Mouse (Mus musculus): ENCODE data around the gene Nid2. TPM values are rescaled to one million over a fixed set of nuclear protein-coding genes. Genes with fewer than 3 reads are reported as not detected.

Gene Nid2
- polyA plus RNA-seq, 1 experiment = 10.5 TPM

GRCm38 (mm10) chr14:19769441-19770200 lies 18.6 kb downstream of the Nid2 start:
- no peaks in the 10 kb centered on the region for H3K27me3 ChIP-seq (ENCODE audit: control insufficient read depth, insufficient read depth, low read length)
- 0 out of 2 replicates have a peak, but pooled peaks cover 2% of the 10 kb centered on the region for H3K4me1 ChIP-seq (ENCODE audit: control insufficient read depth, insufficient read depth, insufficient read length, low read length)
- H3K4me3 ChIP-seq (ENCODE audit: low read depth, low read length) = no peak overlapping the region
- peaks cover 6% of the 10 kb centered on the region; the same call in 1 of the 2 replicates for H3K36me3 ChIP-seq (ENCODE audit: control insufficient read depth, insufficient read depth, low read length)
- no peak for TF ChIP-seq CTCF (IDR thresholded peaks at IDR 0.05; ENCODE audit: extremely low read depth, insufficient read length, insufficient replicate concordance, low read depth, low read length)
- no peak for TF ChIP-seq POLR2A (IDR thresholded peaks at IDR 0.05; ENCODE audit: low read depth, low read length)
- no peak overlapping the region for H3K27ac ChIP-seq (ENCODE audit: insufficient read depth, low read depth, low read length)
- 77% methylated on average over 6 of the region's 6 CpGs for WGBS

- H3K36me3 ChIP-seq (ENCODE audit: control insufficient read depth, insufficient read depth, low read length) = peaks cover 2% of the 10 kb centered on the region; the same call in 1 of the 2 replicates
- H3K27me3 ChIP-seq (ENCODE audit: control insufficient read depth, insufficient read depth, low read length) = no peaks in the 10 kb centered on the region
- no peak overlapping the region for H3K27ac ChIP-seq (ENCODE audit: insufficient read depth, low read depth, low read length)
- H3K4me1 ChIP-seq (ENCODE audit: control insufficient read depth, insufficient read depth, insufficient read length, low read length) = peaks cover 6% of the 10 kb centered on the region; the same call in 1 of the 2 replicates
- WGBS = 75% methylated on average over 7 of the region's 7 CpGs
- H3K4me3 ChIP-seq (ENCODE audit: low read depth, low read length) = no peak overlapping the region
- TF ChIP-seq POLR2A (IDR thresholded peaks at IDR 0.05; ENCODE audit: low read depth, low read length) = no peak
- TF ChIP-seq CTCF (IDR thresholded peaks at IDR 0.05; ENCODE audit: extremely low read depth, insufficient read length, insufficient replicate concordance, low read depth, low read length) = no peak
These were observed 20.1 kb downstream of the Nid2 start for GRCm38 (mm10) chr14:19771173-19771572.

GRCm38 (mm10) chr14:19774036-19774628 lies 23.1 kb downstream of the Nid2 start:
- TF ChIP-seq CTCF (IDR thresholded peaks at IDR 0.05; ENCODE audit: extremely low read depth, insufficient read length, insufficient replicate concordance, low read depth, low read length) (no peak), POLR2A (IDR thresholded peaks at IDR 0.05; ENCODE audit: low read depth, low read length) (no peak)
- H3K27me3 ChIP-seq (ENCODE audit: control insufficient read depth, insufficient read depth, low read length) = no peaks in the 10 kb centered on the region
- no peak overlapping the region for H3K4me3 ChIP-seq (ENCODE audit: low read depth, low read length)
- no peaks in the 10 kb centered on the region for H3K36me3 ChIP-seq (ENCODE audit: control insufficient read depth, insufficient read depth, low read length)
- no peak overlapping the region for H3K27ac ChIP-seq (ENCODE audit: insufficient read depth, low read depth, low read length)
- peaks cover 8% of the 10 kb centered on the region; the same call in 1 of the 2 replicates for H3K4me1 ChIP-seq (ENCODE audit: control insufficient read depth, insufficient read depth, insufficient read length, low read length)
- WGBS = 91% methylated on average over 13 of the region's 13 CpGs

GRCm38 (mm10) chr14:19775491-19775890 lies 24.4 kb downstream of the Nid2 start:
- H3K36me3 ChIP-seq (ENCODE audit: control insufficient read depth, insufficient read depth, low read length) = no peaks in the 10 kb centered on the region
- TF ChIP-seq POLR2A (IDR thresholded peaks at IDR 0.05; ENCODE audit: low read depth, low read length) (no peak), CTCF (IDR thresholded peaks at IDR 0.05; ENCODE audit: extremely low read depth, insufficient read length, insufficient replicate concordance, low read depth, low read length) (no peak)
- H3K27me3 ChIP-seq (ENCODE audit: control insufficient read depth, insufficient read depth, low read length) = no peaks in the 10 kb centered on the region
- no peak overlapping the region for H3K4me3 ChIP-seq (ENCODE audit: low read depth, low read length)
- H3K27ac ChIP-seq (ENCODE audit: insufficient read depth, low read depth, low read length) = no peak overlapping the region
- peaks cover 6% of the 10 kb centered on the region; the same call in 1 of the 2 replicates for H3K4me1 ChIP-seq (ENCODE audit: control insufficient read depth, insufficient read depth, insufficient read length, low read length)
- WGBS = 29% methylated on average over 4 of the region's 4 CpGs

- peaks cover 6% of the 10 kb centered on the region; the same call in 1 of the 2 replicates for H3K4me1 ChIP-seq (ENCODE audit: control insufficient read depth, insufficient read depth, insufficient read length, low read length)
- TF ChIP-seq POLR2A (IDR thresholded peaks at IDR 0.05; ENCODE audit: low read depth, low read length) = no peak
- 0 out of 2 replicates have a peak, but pooled peaks have one; percentile 27 for TF ChIP-seq CTCF (IDR thresholded peaks at IDR 0.05; ENCODE audit: extremely low read depth, insufficient read length, insufficient replicate concordance, low read depth, low read length)
- 99% methylated on average over 5 of the region's 5 CpGs for WGBS
- no peaks in the 10 kb centered on the region for H3K27me3 ChIP-seq (ENCODE audit: control insufficient read depth, insufficient read depth, low read length)
- H3K27ac ChIP-seq (ENCODE audit: insufficient read depth, low read depth, low read length) = no peak overlapping the region
- no peaks in the 10 kb centered on the region for H3K36me3 ChIP-seq (ENCODE audit: control insufficient read depth, insufficient read depth, low read length)
- no peak overlapping the region for H3K4me3 ChIP-seq (ENCODE audit: low read depth, low read length)
These were observed 25.1 kb downstream of the Nid2 start for GRCm38 (mm10) chr14:19776179-19776578.

GRCm38 (mm10) chr14:19776890-19777289 lies 25.8 kb downstream of the Nid2 start:
- Histone ChIP-seq H3K27ac (ENCODE audit: insufficient read depth, low read depth, low read length) (peak overlapping the region; percentile 38; the same call in 1 of the 2 replicates), H3K27me3 (ENCODE audit: control insufficient read depth, insufficient read depth, low read length) (no peaks in the 10 kb centered on the region), H3K36me3 (ENCODE audit: control insufficient read depth, insufficient read depth, low read length) (no peaks in the 10 kb centered on the region), H3K4me1 (ENCODE audit: control insufficient read depth, insufficient read depth, insufficient read length, low read length) (peaks cover 6% of the 10 kb centered on the region; the same call in 1 of the 2 replicates), H3K4me3 (ENCODE audit: low read depth, low read length) (no peak overlapping the region)
- WGBS = 54% methylated on average over 6 of the region's 6 CpGs
- TF ChIP-seq CTCF (IDR thresholded peaks at IDR 0.05; ENCODE audit: extremely low read depth, insufficient read length, insufficient replicate concordance, low read depth, low read length) (peak; percentile 70; the same call in 1 of the 2 replicates), POLR2A (IDR thresholded peaks at IDR 0.05; ENCODE audit: low read depth, low read length) (no peak)

GRCm38 (mm10) chr14:19777365-19777764 lies 26.3 kb downstream of the Nid2 start:
- Histone ChIP-seq H3K27me3 (ENCODE audit: control insufficient read depth, insufficient read depth, low read length) (no peaks in the 10 kb centered on the region), H3K4me3 (ENCODE audit: low read depth, low read length) (no peak overlapping the region), H3K4me1 (ENCODE audit: control insufficient read depth, insufficient read depth, insufficient read length, low read length) (peaks cover 6% of the 10 kb centered on the region; the same call in 1 of the 2 replicates), H3K36me3 (ENCODE audit: control insufficient read depth, insufficient read depth, low read length) (no peaks in the 10 kb centered on the region), H3K27ac (ENCODE audit: insufficient read depth, low read depth, low read length) (no peak overlapping the region)
- WGBS = 89% methylated on average over 6 of the region's 6 CpGs
- TF ChIP-seq CTCF (IDR thresholded peaks at IDR 0.05; ENCODE audit: extremely low read depth, insufficient read length, insufficient replicate concordance, low read depth, low read length) (no peak), POLR2A (IDR thresholded peaks at IDR 0.05; ENCODE audit: low read depth, low read length) (no peak)

Data from small intestine, adult 2 months (tissue).